Mouse (Mus musculus) intestine, embryonic 16.5 days (tissue): ENCODE measurements around the gene Kctd13. TPM values are rescaled to one million over a fixed set of nuclear protein-coding genes. Genes with fewer than 3 reads are reported as not detected.
"Not testable (repeated sequence)": the region's sequence is repeated elsewhere in the genome, so short reads cannot be mapped to it uniquely, and the experiment has no call there.

ENCODE experiments used
- ATAC-seq: fragments of 200-750 bp; cut with Nextera tagmentation; 2 replicates; pipeline ENCODE4 v1.8.0; 2017; ENCODE audit warnings: moderate TSS enrichment, moderate library complexity
- H3K27ac ChIP-seq: fragments of 300-500 bp; sonication (generic); 2 replicates; pipeline ENCODE4 v1.5.1; 2014; ENCODE audit warnings: mild to moderate bottlenecking, low read length
- H3K27me3 ChIP-seq: fragments of 300-500 bp; sonication (generic); replicated peaks from 2 replicates; pipeline ENCODE4 v1.6.1; 2014; ENCODE audit warnings: low read length, control low read depth, mixed read lengths; ENCODE audit not compliant: control insufficient read depth, insufficient read depth
- H3K36me3 ChIP-seq: fragments of 300-500 bp; sonication (generic); 2 replicates; pipeline ENCODE4 v1.6.1; 2014; ENCODE audit warnings: low read length, control low read depth; ENCODE audit not compliant: control insufficient read depth, insufficient read depth
- H3K4me1 ChIP-seq: fragments of 300-500 bp; sonication (generic); 2 replicates; pipeline ENCODE4 v1.6.1; 2014; ENCODE audit warnings: low read length, control low read depth, mixed read lengths; ENCODE audit not compliant: control insufficient read depth, insufficient read depth
- H3K4me2 ChIP-seq: fragments of 300-500 bp; sonication (generic); 2 replicates; pipeline ENCODE4 v1.6.1; 2014; ENCODE audit warnings: low read depth, low read length, control low read depth
- H3K4me3 ChIP-seq: fragments of 300-500 bp; sonication (generic); 2 replicates; pipeline ENCODE4 v1.5.1; 2014; ENCODE audit warnings: mild to moderate bottlenecking, low read length
- H3K9ac ChIP-seq: fragments of 300-500 bp; sonication (generic); 2 replicates; pipeline ENCODE4 v1.6.1; 2014; ENCODE audit warnings: low read depth, low read length
- H3K9me3 ChIP-seq: fragments of 300-500 bp; sonication (generic); 2 replicates; pipeline ENCODE4 v1.6.1; 2016; ENCODE audit warnings: low read length, control low read depth; ENCODE audit not compliant: control insufficient read depth
- WGBS: fragments of 180-500 bp; shearing (Covaris S2); extraction: QIAGEN DNeasy Blood & Tissue Kit; methylation state at CpG from one replicate; pipeline ENCODE4 v1.1.7; 2014; 5-methylcytosine and 5-hydroxymethylcytosine counted together
- polyA plus RNA-seq: library from polyadenylated mRNA; unstranded; fragments of >200 nt; fragmentation: Nextera tagmentation; extraction: Ambion mirVana; gene quantifications from 2 replicates; pipeline ENCODE4 v1.2.1, GENCODE M21; 2015

Kctd13 gene
- polyA plus RNA-seq, 1 experiment from 2014 or later: 11.2 TPM

GRCm38 (mm10) chr7:126898102-126898990, 30.3 kb upstream of the Kctd13 start:
- Histone ChIP-seq H3K27ac (peak overlapping the region; percentile 73), H3K4me1 (peaks cover 9% of the 10 kb centered on the region), H3K27me3 (no peaks in the 10 kb centered on the region), H3K9ac (peak overlapping the region; percentile 72), H3K36me3 (no peaks in the 10 kb centered on the region), H3K4me2 (peak overlapping the region; percentile 63), H3K4me3 (peak overlapping the region; percentile 64), H3K9me3 (no peaks in the 10 kb centered on the region)
- peak; percentile 97 for ATAC-seq
- WGBS: 11% methylated on average over 37 of the region's 37 CpGs

DNA sequence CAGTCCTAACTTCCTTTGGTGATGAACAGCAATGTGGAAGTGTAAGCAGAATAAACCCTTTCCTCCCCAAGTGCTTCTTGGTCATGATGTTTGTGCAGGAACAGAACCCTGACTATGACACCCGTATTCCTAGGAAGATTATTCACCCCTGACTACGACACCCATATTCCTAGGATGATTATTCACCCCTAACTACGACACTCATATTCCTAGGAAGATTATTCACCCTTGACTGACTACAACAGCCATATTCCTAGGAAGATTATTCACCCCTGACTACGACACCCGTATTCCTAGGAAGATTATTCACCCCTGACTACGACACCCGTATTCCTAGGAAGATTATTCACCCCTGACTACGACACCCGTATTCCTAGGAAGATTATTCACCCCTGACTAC, 28.9 kb upstream of the Kctd13 start:
- H3K27me3 ChIP-seq, H3K4me3 ChIP-seq: not testable (repeated sequence)
- WGBS: 92% methylated on average over 7 of the region's 9 CpGs

DNA sequence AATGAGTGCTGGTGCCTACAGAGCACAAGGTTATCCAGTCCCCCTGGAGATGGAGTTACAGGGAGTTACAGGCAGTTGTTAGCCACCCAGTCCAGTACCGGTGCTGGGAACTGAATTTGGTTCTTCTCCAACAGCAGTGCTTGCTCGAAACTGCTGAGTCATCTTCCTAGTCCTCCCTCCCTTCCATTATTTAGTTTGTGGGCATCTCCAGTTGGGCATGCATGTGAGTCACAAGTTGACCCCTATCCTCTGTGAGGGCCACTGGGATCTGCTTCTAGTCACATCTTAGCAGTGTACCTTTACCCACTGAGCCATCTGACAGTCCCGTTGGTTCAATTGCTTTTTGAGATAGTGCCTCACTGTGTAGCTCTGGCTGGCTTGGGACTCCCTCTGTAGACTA, 23.1 kb upstream of the Kctd13 start:
- Histone ChIP-seq H3K4me2 (no peak overlapping the region), H3K36me3 (no peaks in the 10 kb centered on the region), H3K4me3 (no peak overlapping the region), H3K9ac (no peak overlapping the region), H3K9me3 (no peaks in the 10 kb centered on the region), H3K27me3 (no peaks in the 10 kb centered on the region), H3K27ac (no peak overlapping the region), H3K4me1 (no peaks in the 10 kb centered on the region)
- WGBS: 74% methylated on average over 3 of the region's 3 CpGs
- no peak for ATAC-seq

More for the DNA sequence above, 28.9 kb upstream of the Kctd13 start:
- not testable (repeated sequence) for H3K4me2 ChIP-seq, H3K9ac ChIP-seq, H3K4me1 ChIP-seq, H3K27ac ChIP-seq, H3K9me3 ChIP-seq, ATAC-seq, H3K36me3 ChIP-seq

DNA sequence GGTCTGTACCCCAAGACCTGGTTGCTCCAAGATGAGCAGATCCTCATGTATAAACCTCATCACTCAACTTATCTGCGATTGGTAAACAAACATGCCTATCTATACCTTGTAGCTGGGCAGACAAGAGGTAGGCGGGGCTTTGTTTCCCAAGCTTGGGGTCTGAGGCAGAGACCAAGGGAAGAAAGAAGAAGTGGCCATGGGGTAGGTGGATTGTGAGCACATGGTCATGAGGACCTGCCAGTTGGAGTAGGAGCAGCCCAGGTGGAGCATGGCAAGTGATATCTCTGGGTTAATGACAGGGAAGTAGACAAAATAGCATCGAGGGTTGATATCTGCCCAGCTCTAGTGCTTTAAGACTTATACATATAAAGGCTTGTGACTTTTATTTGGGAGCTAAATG, 13.8 kb upstream of the Kctd13 start:
- H3K36me3 ChIP-seq: no peaks in the 10 kb centered on the region
- no peaks in the 10 kb centered on the region for H3K27me3 ChIP-seq
- ATAC-seq: no peak
- H3K4me2 ChIP-seq: no peak overlapping the region
- H3K27ac ChIP-seq: no peak overlapping the region
- H3K4me1 ChIP-seq: no peaks in the 10 kb centered on the region
- no peak overlapping the region for H3K4me3 ChIP-seq
- no peak overlapping the region for H3K9ac ChIP-seq
- WGBS: 72% methylated on average over 3 of the region's 3 CpGs
- no peaks in the 10 kb centered on the region for H3K9me3 ChIP-seq

- not testable (repeated sequence) for H3K4me2 ChIP-seq, H3K4me1 ChIP-seq, H3K4me3 ChIP-seq, H3K27me3 ChIP-seq, H3K9ac ChIP-seq, ATAC-seq, H3K27ac ChIP-seq, H3K9me3 ChIP-seq, H3K36me3 ChIP-seq
- WGBS: 31% methylated on average over 4 of the region's 4 CpGs
These were observed 10.3 kb upstream of the Kctd13 start for GRCm38 (mm10) chr7:126918356-126918755.

DNA sequence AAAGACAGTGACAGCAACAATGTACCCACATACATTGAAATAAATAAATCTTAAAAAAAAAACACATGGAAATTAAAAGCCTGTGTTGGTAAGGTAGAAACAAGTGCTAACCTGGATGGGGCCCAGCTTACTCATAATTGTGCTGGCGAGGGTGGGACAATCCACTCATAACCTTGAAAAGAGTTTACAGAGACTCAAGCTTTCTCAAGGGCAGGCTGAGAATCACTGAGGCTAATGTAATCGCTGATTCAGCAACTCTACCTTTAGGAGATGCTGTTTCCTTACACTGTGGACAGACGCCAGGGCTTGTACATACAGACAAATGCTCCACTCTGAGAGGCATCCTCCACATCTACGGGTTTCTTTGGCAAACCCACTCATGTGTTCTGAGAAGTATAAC, 8.7 kb upstream of the Kctd13 start:
- Histone ChIP-seq H3K27ac (no peak overlapping the region), H3K9ac (no peak overlapping the region), H3K27me3 (no peaks in the 10 kb centered on the region), H3K4me1 (peaks cover 7% of the 10 kb centered on the region; the same call in 1 of the 2 replicates), H3K36me3 (no peaks in the 10 kb centered on the region), H3K9me3 (no peaks in the 10 kb centered on the region), H3K4me3 (no peak overlapping the region), H3K4me2 (no peak overlapping the region)
- no peak for ATAC-seq
- WGBS: 74% methylated on average over 4 of the region's 4 CpGs

GRCm38 (mm10) chr7:126921563-126921962, 7.1 kb upstream of the Kctd13 start:
- ATAC-seq: peak; percentile 42; the same call in 1 of the 2 replicates
- H3K4me1 ChIP-seq: peaks cover 7% of the 10 kb centered on the region; the same call in 1 of the 2 replicates
- no peaks in the 10 kb centered on the region for H3K9me3 ChIP-seq
- H3K36me3 ChIP-seq: no peaks in the 10 kb centered on the region
- H3K27ac ChIP-seq: no peak overlapping the region
- H3K27me3 ChIP-seq: no peaks in the 10 kb centered on the region
- H3K9ac ChIP-seq: no peak overlapping the region
- 58% methylated on average over 2 of the region's 2 CpGs for whole genome bisulfite sequencing
- H3K4me3 ChIP-seq: no peak overlapping the region
- H3K4me2 ChIP-seq: no peak overlapping the region

GRCm38 (mm10) chr7:126922624-126923060, 6.0 kb upstream of the Kctd13 start, which contains the start of gene Tmem219:
Gene Tmem219 (minus strand): TSS chr7:126922917.
- peaks cover 7% of the 10 kb centered on the region; the same call in 1 of the 2 replicates for H3K4me1 ChIP-seq
- H3K4me3 ChIP-seq: peak within 1 kb of the TSS; percentile 9; the same call in 1 of the 2 replicates
- ATAC-seq: peak; percentile 89

DNA sequence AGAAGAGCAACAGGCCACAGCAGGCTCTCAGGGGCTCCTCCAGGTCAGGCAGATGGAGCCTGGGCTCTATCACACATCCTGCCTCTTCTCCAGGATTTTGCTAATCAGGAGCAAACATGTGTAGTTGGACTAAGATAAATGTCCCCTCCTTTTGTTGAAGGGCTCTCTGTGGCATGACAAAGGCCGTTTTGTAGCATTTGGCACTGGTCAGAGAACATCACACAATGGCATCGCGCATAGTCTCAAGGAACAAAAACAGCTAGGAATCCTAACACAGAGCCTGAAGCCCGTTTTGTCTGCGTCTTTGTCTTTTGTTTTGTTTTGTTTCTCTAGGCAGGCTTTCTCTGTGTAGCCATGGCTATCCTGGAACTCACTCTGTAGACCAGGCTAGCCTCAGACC, 4.7 kb upstream of the Kctd13 start:
- H3K9me3 ChIP-seq: no peaks in the 10 kb centered on the region
- ATAC-seq: no peak
- H3K4me3 ChIP-seq: no peak overlapping the region
- no peaks in the 10 kb centered on the region for H3K36me3 ChIP-seq
- H3K4me1 ChIP-seq: peaks cover 7% of the 10 kb centered on the region; the same call in 1 of the 2 replicates
- WGBS: 62% methylated on average over 5 of the region's 5 CpGs
- H3K9ac ChIP-seq: no peak overlapping the region
- H3K27ac ChIP-seq: no peak overlapping the region
- H3K4me2 ChIP-seq: no peak overlapping the region
- no peaks in the 10 kb centered on the region for H3K27me3 ChIP-seq

More at GRCm38 (mm10) chr7:126922624-126923060, 6.0 kb upstream of the Kctd13 start, which contains the start of gene Tmem219:
- Histone ChIP-seq H3K4me2 (peak within 1 kb of the TSS; percentile 24; the same call in 1 of the 2 replicates), H3K27ac (peak within 1 kb of the TSS; percentile 58; the same call in 1 of the 2 replicates), H3K27me3 (no peaks in the 10 kb centered on the region), H3K36me3 (no peaks in the 10 kb centered on the region), H3K9me3 (no peaks in the 10 kb centered on the region), H3K9ac (peak within 1 kb of the TSS; percentile 30; the same call in 1 of the 2 replicates)
- WGBS: 31% methylated on average over 5 of the region's 5 CpGs
